Mouse (Mus musculus): ENCODE data around the gene Klhl13. TPM values are rescaled to one million over a fixed set of nuclear protein-coding genes. Genes with fewer than 3 reads are reported as not detected.
A peak's percentile ranks its signal among the peaks of the same experiment; 100 is the strongest.

Klhl13 gene
- polyA plus RNA-seq (2016; fragmentation: Nextera tagmentation; extraction: Ambion mirVana) = 10.2 and 11.2 TPM in 2 replicates

- ATAC-seq = peak; percentile 71
- peak within 1 kb of the TSS; percentile 58 for H3K4me2 ChIP-seq
- H3K36me3 ChIP-seq = no peaks in the 10 kb centered on the region
- WGBS (ENCODE audit: insufficient replicate concordance) = 5% methylated on average over 45 of the region's 45 CpGs
- no peaks in the 10 kb centered on the region for H3K4me1 ChIP-seq
- peak within 1 kb of the TSS; percentile 35 for H3K9ac ChIP-seq
- no peaks in the 10 kb centered on the region for H3K9me3 ChIP-seq (replicated peaks)
- peaks cover 4% of the 10 kb centered on the region; the same call in 1 of the 2 replicates for H3K27me3 ChIP-seq (replicated peaks)
- H3K27ac ChIP-seq = 0 out of 2 replicates have a peak within 1 kb of the TSS, but pooled peaks have one; percentile 20
- H3K4me3 ChIP-seq = peak within 1 kb of the TSS; percentile 46
These were observed at the start of gene Klhl13 for GRCm38 (mm10) chrX:23364514-23365381. Gene Klhl13 (minus strand): TSS chrX:23365082.

GRCm38 (mm10) chrX:23409296-23410149 is 44.6 kb upstream of the Klhl13 start:
- Histone ChIP-seq H3K36me3 (no peaks in the 10 kb centered on the region), H3K4me3 (no peak overlapping the region), H3K4me1 (no peaks in the 10 kb centered on the region), H3K4me2 (no peak overlapping the region), H3K9me3 (replicated peaks) (no peaks in the 10 kb centered on the region), H3K27ac (no peak overlapping the region), H3K9ac (no peak overlapping the region), H3K27me3 (replicated peaks) (no peaks in the 10 kb centered on the region)
- 51% methylated on average over 4 of the region's 4 CpGs for WGBS (ENCODE audit: insufficient replicate concordance)
- no peak for ATAC-seq

DNA sequence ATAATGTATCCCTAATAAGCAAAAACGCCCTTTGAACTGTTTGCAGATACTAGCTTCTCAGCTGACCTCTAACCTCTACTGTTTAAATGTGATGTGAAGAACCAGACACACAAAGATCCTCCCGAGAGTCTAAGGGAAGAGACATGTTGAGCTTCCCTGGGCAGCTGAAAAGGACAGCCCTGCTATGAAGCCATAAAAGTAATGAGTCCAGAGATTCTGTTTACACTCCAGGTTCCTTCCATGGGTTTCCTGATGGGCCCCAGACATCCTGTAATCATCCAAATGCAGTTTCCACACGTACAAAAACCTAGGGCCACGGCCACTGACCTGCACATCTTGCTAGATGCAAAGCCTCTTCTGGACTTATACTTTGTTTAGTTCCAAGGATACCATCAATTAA is 23.8 kb upstream of the Klhl13 start:
- Histone ChIP-seq H3K4me2 (no peak overlapping the region), H3K9ac (no peak overlapping the region), H3K36me3 (no peaks in the 10 kb centered on the region), H3K4me1 (no peaks in the 10 kb centered on the region), H3K9me3 (replicated peaks) (no peaks in the 10 kb centered on the region), H3K4me3 (no peak overlapping the region), H3K27ac (no peak overlapping the region), H3K27me3 (replicated peaks) (no peaks in the 10 kb centered on the region)
- 41% methylated on average over 4 of the region's 4 CpGs for WGBS (ENCODE audit: insufficient replicate concordance)
- no peak for ATAC-seq

DNA sequence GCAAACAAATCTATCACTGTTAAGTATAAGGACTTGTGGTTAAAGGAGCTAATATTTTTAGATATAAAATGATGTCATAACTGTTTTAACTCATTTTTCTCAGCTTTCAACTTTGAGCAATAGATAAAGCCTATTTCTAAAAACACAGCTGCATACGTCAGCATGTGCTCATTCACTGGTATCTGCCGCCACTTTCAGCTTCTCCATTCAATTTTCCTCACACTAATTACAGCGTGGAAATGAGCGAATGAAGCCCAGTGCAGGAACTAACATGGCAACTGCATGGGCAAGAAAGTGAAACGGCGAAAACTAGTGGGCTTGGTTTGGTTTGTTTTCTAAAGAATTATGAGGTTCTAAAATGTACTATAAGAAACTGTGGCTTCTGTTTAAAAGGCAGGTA is 1.4 kb downstream of the Klhl13 start:
- no peaks in the 10 kb centered on the region for H3K36me3 ChIP-seq
- no peak for ATAC-seq
- no peaks in the 10 kb centered on the region for H3K9me3 ChIP-seq (replicated peaks)
- H3K9ac ChIP-seq = no peak overlapping the region
- peaks cover 4% of the 10 kb centered on the region; the same call in 1 of the 2 replicates for H3K27me3 ChIP-seq (replicated peaks)
- H3K4me2 ChIP-seq = no peak overlapping the region
- 56% methylated on average over 6 of the region's 6 CpGs for WGBS (ENCODE audit: insufficient replicate concordance)
- H3K4me1 ChIP-seq = no peaks in the 10 kb centered on the region
- H3K27ac ChIP-seq = no peak overlapping the region
- H3K4me3 ChIP-seq = no peak overlapping the region

DNA sequence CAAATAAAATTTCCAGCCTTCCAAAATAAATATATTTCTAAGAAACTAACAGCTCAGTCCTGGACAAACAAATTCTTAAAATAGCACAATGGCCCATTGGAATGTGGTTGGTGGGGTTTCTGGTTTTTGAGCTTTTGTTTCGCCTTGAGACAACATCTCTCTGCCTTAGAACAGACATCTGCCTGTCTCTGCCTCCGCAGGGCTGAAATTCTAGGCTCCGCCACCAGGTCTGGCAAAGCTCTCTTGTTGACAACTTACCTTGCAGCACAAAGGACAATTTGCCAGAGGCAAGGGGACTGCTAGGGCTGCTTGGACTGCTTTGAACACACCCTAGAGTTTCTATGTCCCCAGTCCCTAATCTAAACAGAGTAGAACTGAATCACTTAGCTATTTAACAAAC is 4.4 kb downstream of the Klhl13 start:
- Histone ChIP-seq H3K27me3 (replicated peaks) (peaks cover 4% of the 10 kb centered on the region; the same call in 1 of the 2 replicates), H3K27ac (no peak overlapping the region), H3K36me3 (no peaks in the 10 kb centered on the region), H3K9ac (no peak overlapping the region), H3K4me2 (no peak overlapping the region), H3K4me3 (no peak overlapping the region), H3K4me1 (no peaks in the 10 kb centered on the region), H3K9me3 (replicated peaks) (no peaks in the 10 kb centered on the region)
- no peak for ATAC-seq
- WGBS (ENCODE audit: insufficient replicate concordance) = 72% methylated on average over 3 of the region's 3 CpGs

GRCm38 (mm10) chrX:23350083-23350482 is 14.8 kb downstream of the Klhl13 start:
- Histone ChIP-seq H3K4me1 (no peaks in the 10 kb centered on the region), H3K9me3 (replicated peaks) (no peaks in the 10 kb centered on the region), H3K4me3 (no peak overlapping the region), H3K27ac (no peak overlapping the region), H3K9ac (no peak overlapping the region), H3K27me3 (replicated peaks) (no peaks in the 10 kb centered on the region), H3K36me3 (no peaks in the 10 kb centered on the region), H3K4me2 (no peak overlapping the region)
- ATAC-seq = no peak
- 40% methylated on average over 1 of the region's 1 CpGs for WGBS (ENCODE audit: insufficient replicate concordance)

GRCm38 (mm10) chrX:23328116-23328515 is 36.8 kb downstream of the Klhl13 start:
- Histone ChIP-seq H3K36me3 (no peaks in the 10 kb centered on the region), H3K4me1 (no peaks in the 10 kb centered on the region), H3K4me3 (no peak overlapping the region), H3K9ac (no peak overlapping the region), H3K27me3 (replicated peaks) (no peaks in the 10 kb centered on the region), H3K27ac (no peak overlapping the region), H3K9me3 (replicated peaks) (no peaks in the 10 kb centered on the region), H3K4me2 (no peak overlapping the region)
- WGBS (ENCODE audit: insufficient replicate concordance) = 32% methylated on average over 1 of the region's 1 CpGs
- ATAC-seq = no peak

DNA sequence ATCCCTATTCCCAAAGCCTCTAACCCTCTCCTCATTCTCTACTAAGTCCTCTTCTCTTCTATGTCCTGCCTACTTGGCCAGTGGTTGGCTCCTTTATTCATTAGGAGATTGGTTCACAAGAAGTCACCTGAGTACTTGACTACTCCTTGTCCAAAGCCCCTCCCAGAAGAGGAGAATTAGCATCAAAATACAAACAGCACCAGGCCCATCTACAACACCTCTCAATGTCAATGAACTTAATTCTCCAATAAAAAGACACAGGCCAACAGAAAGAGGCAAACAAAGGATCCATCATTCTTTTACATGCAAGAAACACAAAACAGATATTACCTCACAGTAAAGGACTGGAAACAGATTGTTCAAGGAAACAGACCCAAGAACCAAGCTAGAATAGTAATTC is 46.0 kb downstream of the Klhl13 start:
- Histone ChIP-seq H3K4me2 (no peak overlapping the region), H3K9ac (no peak overlapping the region), H3K4me1 (no peaks in the 10 kb centered on the region), H3K4me3 (no peak overlapping the region), H3K27ac (no peak overlapping the region), H3K36me3 (no peaks in the 10 kb centered on the region), H3K27me3 (replicated peaks) (no peaks in the 10 kb centered on the region), H3K9me3 (replicated peaks) (no peaks in the 10 kb centered on the region)
- ATAC-seq = no peak

- no peaks in the 10 kb centered on the region for H3K9me3 ChIP-seq (replicated peaks)
These were observed 68.8 kb downstream of the Klhl13 start for GRCm38 (mm10) chrX:23295952-23296598.

GRCm38 (mm10) chrX:23285442-23285817 is 79.5 kb downstream of the Klhl13 start:
- Histone ChIP-seq H3K27me3 (replicated peaks) (no peaks in the 10 kb centered on the region), H3K9me3 (replicated peaks) (no peaks in the 10 kb centered on the region), H3K4me3 (no peak overlapping the region), H3K9ac (no peak overlapping the region), H3K27ac (no peak overlapping the region), H3K4me2 (no peak overlapping the region), H3K36me3 (no peaks in the 10 kb centered on the region), H3K4me1 (no peaks in the 10 kb centered on the region)
- WGBS (ENCODE audit: insufficient replicate concordance) = 26% methylated on average over 10 of the region's 10 CpGs
- ATAC-seq = no peak

More at GRCm38 (mm10) chrX:23295952-23296598, 68.8 kb downstream of the Klhl13 start:
- Histone ChIP-seq H3K9ac (no peak overlapping the region), H3K4me2 (no peak overlapping the region), H3K27ac (no peak overlapping the region), H3K27me3 (replicated peaks) (no peaks in the 10 kb centered on the region), H3K4me1 (no peaks in the 10 kb centered on the region), H3K4me3 (no peak overlapping the region), H3K36me3 (no peaks in the 10 kb centered on the region)
- ATAC-seq = no peak
- WGBS (ENCODE audit: insufficient replicate concordance) = 28% methylated on average over 5 of the region's 5 CpGs

GRCm38 (mm10) chrX:23284530-23285441 is 80.1 kb downstream of the Klhl13 start:
- Histone ChIP-seq H3K9me3 (replicated peaks) (no peaks in the 10 kb centered on the region), H3K9ac (no peak overlapping the region), H3K4me1 (no peaks in the 10 kb centered on the region), H3K27ac (no peak overlapping the region), H3K4me3 (no peak overlapping the region), H3K4me2 (no peak overlapping the region), H3K27me3 (replicated peaks) (no peaks in the 10 kb centered on the region), H3K36me3 (no peaks in the 10 kb centered on the region)
- 55% methylated on average over 11 of the region's 11 CpGs for WGBS (ENCODE audit: insufficient replicate concordance)
- ATAC-seq = no peak

All from liver, embryonic 12.5 days (tissue).